Mouse (Mus musculus) kidney, adult 9 months (tissue): ENCODE data around the gene Rpsa.
"Not testable (repeated sequence)": the region's sequence is repeated elsewhere in the genome, so short reads cannot be mapped to it uniquely, and the experiment has no call there.

ENCODE experiments used
- DNase-seq: peaks from one replicate; pipeline ENCODE4 v3.0.0; 2022

Gene Rpsa

GRCm38 (mm10) chr9:120127538-120128251 is at the start of gene Rpsa:
Gene Rpsa, plus strand, starts transcription at chr9:120127689.
- DNase-seq, result peak; percentile 97

GRCm38 (mm10) chr9:120078241-120078640 is 49.2 kb upstream of the Rpsa start:
- DNase-seq, result no peak

GRCm38 (mm10) chr9:120079901-120080300 is 47.6 kb upstream of the Rpsa start:
- DNase-seq, result no peak

GRCm38 (mm10) chr9:120080546-120081108 is 46.9 kb upstream of the Rpsa start:
- DNase-seq, result no peak

GRCm38 (mm10) chr9:120081247-120081646 is 46.2 kb upstream of the Rpsa start:
- no peak for DNase-seq

- no peak for DNase-seq
Observed at GRCm38 (mm10) chr9:120081967-120082366, 45.5 kb upstream of the Rpsa start.

GRCm38 (mm10) chr9:120082691-120083090 is 44.8 kb upstream of the Rpsa start:
- DNase-seq, result no peak

GRCm38 (mm10) chr9:120083158-120083894 is 44.2 kb upstream of the Rpsa start:
- DNase-seq, result no peak

GRCm38 (mm10) chr9:120084406-120084805 is 43.1 kb upstream of the Rpsa start:
- DNase-seq, result no peak

GRCm38 (mm10) chr9:120089125-120089524 is 38.4 kb upstream of the Rpsa start:
- DNase-seq, result no peak

- DNase-seq, result no peak
Observed at GRCm38 (mm10) chr9:120091086-120091485, 36.4 kb upstream of the Rpsa start.

- DNase-seq, result no peak
Observed at GRCm38 (mm10) chr9:120091696-120092238, 35.7 kb upstream of the Rpsa start, which contains the start of gene Ccr8. Gene Ccr8, plus strand, starts transcription at chr9:120092114.

GRCm38 (mm10) chr9:120093701-120094100 is 33.8 kb upstream of the Rpsa start:
- DNase-seq, result no peak

- no peak for DNase-seq
Observed at GRCm38 (mm10) chr9:120095886-120096285, 31.6 kb upstream of the Rpsa start.

- DNase-seq, result peak; percentile 64
Observed at GRCm38 (mm10) chr9:120098682-120099081, 28.8 kb upstream of the Rpsa start.

GRCm38 (mm10) chr9:120099304-120099703 is 28.2 kb upstream of the Rpsa start:
- DNase-seq, result no peak

- DNase-seq, result no peak
Observed at GRCm38 (mm10) chr9:120101165-120101564, 26.3 kb upstream of the Rpsa start.

- not testable (repeated sequence) for DNase-seq
Observed at GRCm38 (mm10) chr9:120108953-120109352, 18.5 kb upstream of the Rpsa start.

GRCm38 (mm10) chr9:120110211-120111018 is 17.1 kb upstream of the Rpsa start, which contains the start of gene Slc25a38:
Gene Slc25a38, plus strand, starts transcription at chr9:120110374.
- DNase-seq, result peak; percentile 97

- no peak for DNase-seq
Observed at GRCm38 (mm10) chr9:120111156-120111945, 16.1 kb upstream of the Rpsa start.

- no peak for DNase-seq
Observed at GRCm38 (mm10) chr9:120112472-120112871, 15.0 kb upstream of the Rpsa start.

GRCm38 (mm10) chr9:120113456-120113855 is 14.0 kb upstream of the Rpsa start:
- DNase-seq, result peak; percentile 43
